Mouse (Mus musculus): ENCODE results near the gene Iqgap3. TPM values are rescaled to one million over a fixed set of nuclear protein-coding genes. Genes with fewer than 3 reads are reported as not detected.

Iqgap3 gene
- polyA plus RNA-seq, 1 experiment = 3.8 TPM

DNA sequence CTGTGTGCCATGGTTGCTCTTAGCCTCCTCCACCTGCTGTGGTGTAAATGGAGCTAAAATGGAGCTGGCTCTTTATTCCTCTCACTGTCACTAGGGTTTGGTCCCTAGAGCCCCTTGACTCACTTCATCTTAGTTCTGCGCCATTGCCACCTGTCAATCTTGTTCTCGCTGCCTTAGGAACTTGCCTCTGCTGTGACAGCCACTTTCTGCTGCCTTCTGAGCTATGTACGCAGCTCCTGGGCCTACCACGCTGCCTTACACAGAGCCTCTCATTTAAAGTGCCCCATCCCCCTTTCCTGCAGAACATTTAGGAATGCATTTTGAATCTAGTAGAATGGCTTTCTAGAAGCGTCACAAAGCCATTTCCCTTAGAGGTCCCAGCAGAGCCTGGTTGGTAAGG is 12.4 kb downstream of the Iqgap3 start:
- H3K27ac ChIP-seq (ENCODE audit: control insufficient read depth, insufficient read depth, low read depth, low read length) = no peak overlapping the region
- TF ChIP-seq CTCF (IDR thresholded peaks at IDR 0.05; ENCODE audit: control insufficient read depth, insufficient read depth, insufficient replicate concordance, low read depth, low read length) (no peak), POLR2A (IDR thresholded peaks at IDR 0.05; ENCODE audit: control insufficient read depth, low read depth, low read length) (no peak)
- H3K4me1 ChIP-seq (ENCODE audit: control insufficient read depth, insufficient read depth, low read length) = no peaks in the 10 kb centered on the region
- H3K27me3 ChIP-seq (ENCODE audit: control insufficient read depth, insufficient read depth, low read length) = no peaks in the 10 kb centered on the region
- H3K36me3 ChIP-seq (ENCODE audit: control insufficient read depth, insufficient read depth, low read length) = no peaks in the 10 kb centered on the region
- H3K4me3 ChIP-seq (ENCODE audit: control insufficient read depth, low read depth, low read length) = no peak overlapping the region

DNA sequence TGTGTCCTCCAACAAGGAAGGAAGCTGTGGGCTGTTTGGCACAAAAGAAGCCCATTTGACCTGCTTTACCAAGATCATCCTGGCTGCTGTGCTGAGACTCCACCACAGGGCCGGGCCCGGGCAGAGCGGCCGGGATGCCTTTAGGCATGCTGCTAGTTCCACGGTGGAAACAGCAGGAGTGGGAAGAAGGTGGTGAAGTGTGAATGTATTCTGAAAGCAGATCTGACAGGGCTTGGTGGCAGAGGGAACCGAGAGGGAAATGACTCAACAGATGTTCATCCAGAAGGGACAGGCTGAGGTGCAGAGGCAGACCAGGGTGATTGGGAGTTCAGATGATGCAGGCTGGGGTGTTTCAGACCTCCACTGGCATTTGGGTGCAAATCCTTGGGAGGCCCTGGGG is 15.9 kb downstream of the Iqgap3 start:
- Histone ChIP-seq H3K4me1 (ENCODE audit: control insufficient read depth, insufficient read depth, low read length) (no peaks in the 10 kb centered on the region), H3K27me3 (ENCODE audit: control insufficient read depth, insufficient read depth, low read length) (no peaks in the 10 kb centered on the region), H3K27ac (ENCODE audit: control insufficient read depth, insufficient read depth, low read depth, low read length) (no peak overlapping the region), H3K36me3 (ENCODE audit: control insufficient read depth, insufficient read depth, low read length) (no peaks in the 10 kb centered on the region), H3K4me3 (ENCODE audit: control insufficient read depth, low read depth, low read length) (no peak overlapping the region)
- TF ChIP-seq CTCF (IDR thresholded peaks at IDR 0.05; ENCODE audit: control insufficient read depth, insufficient read depth, insufficient replicate concordance, low read depth, low read length) = no peak
- no peak for TF ChIP-seq POLR2A (IDR thresholded peaks at IDR 0.05; ENCODE audit: control insufficient read depth, low read depth, low read length)

DNA sequence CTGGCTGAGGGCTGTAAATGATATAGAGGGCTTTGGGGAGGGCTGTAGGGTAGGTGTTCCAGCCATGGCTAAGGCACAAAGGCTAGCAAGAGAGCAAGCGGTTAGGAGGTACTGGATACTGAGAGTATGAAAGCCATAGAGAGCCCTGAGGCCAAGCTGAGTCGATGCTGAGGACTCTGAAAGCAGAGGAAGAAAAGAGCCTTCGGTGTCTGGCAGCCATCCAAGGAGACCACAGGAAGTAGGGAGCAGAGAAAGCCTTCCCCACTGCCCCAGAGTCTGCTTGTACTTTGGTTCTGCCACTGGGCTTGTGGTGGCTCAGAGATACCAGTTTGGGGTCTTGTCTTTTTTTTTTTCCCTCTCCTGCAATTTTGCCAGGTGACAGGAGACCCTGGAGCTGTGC is 18.5 kb downstream of the Iqgap3 start:
- H3K27ac ChIP-seq (ENCODE audit: control insufficient read depth, insufficient read depth, low read depth, low read length) = no peak overlapping the region
- no peaks in the 10 kb centered on the region for H3K4me1 ChIP-seq (ENCODE audit: control insufficient read depth, insufficient read depth, low read length)
- no peaks in the 10 kb centered on the region for H3K36me3 ChIP-seq (ENCODE audit: control insufficient read depth, insufficient read depth, low read length)
- H3K4me3 ChIP-seq (ENCODE audit: control insufficient read depth, low read depth, low read length) = no peak overlapping the region
- TF ChIP-seq CTCF (IDR thresholded peaks at IDR 0.05; ENCODE audit: control insufficient read depth, insufficient read depth, insufficient replicate concordance, low read depth, low read length) (no peak), POLR2A (IDR thresholded peaks at IDR 0.05; ENCODE audit: control insufficient read depth, low read depth, low read length) (no peak)
- H3K27me3 ChIP-seq (ENCODE audit: control insufficient read depth, insufficient read depth, low read length) = no peaks in the 10 kb centered on the region

DNA sequence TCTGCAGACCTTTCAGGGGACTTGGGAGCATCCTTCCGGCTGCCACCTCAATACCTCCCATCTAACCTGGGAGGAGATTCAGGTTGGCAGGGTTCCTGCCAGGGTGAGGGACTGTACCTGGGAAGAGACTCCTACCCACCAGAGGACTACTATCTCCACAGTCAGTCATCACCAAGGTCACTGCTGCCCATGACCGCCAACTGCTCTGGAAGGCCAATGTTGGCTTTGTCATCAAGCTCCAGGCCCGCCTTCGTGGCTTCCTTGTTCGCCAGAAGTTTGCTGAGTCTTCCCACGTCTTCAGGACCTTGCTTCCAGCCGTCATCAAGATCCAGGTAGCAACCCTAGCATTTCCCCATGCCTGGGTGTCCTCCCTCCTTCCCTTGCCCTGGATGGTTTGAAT is 20.0 kb downstream of the Iqgap3 start:
- Histone ChIP-seq H3K36me3 (ENCODE audit: control insufficient read depth, insufficient read depth, low read length) (no peaks in the 10 kb centered on the region), H3K4me3 (ENCODE audit: control insufficient read depth, low read depth, low read length) (no peak overlapping the region), H3K27ac (ENCODE audit: control insufficient read depth, insufficient read depth, low read depth, low read length) (no peak overlapping the region), H3K27me3 (ENCODE audit: control insufficient read depth, insufficient read depth, low read length) (no peaks in the 10 kb centered on the region), H3K4me1 (ENCODE audit: control insufficient read depth, insufficient read depth, low read length) (no peaks in the 10 kb centered on the region)
- TF ChIP-seq CTCF (IDR thresholded peaks at IDR 0.05; ENCODE audit: control insufficient read depth, insufficient read depth, insufficient replicate concordance, low read depth, low read length) (no peak), POLR2A (IDR thresholded peaks at IDR 0.05; ENCODE audit: control insufficient read depth, low read depth, low read length) (no peak)

DNA sequence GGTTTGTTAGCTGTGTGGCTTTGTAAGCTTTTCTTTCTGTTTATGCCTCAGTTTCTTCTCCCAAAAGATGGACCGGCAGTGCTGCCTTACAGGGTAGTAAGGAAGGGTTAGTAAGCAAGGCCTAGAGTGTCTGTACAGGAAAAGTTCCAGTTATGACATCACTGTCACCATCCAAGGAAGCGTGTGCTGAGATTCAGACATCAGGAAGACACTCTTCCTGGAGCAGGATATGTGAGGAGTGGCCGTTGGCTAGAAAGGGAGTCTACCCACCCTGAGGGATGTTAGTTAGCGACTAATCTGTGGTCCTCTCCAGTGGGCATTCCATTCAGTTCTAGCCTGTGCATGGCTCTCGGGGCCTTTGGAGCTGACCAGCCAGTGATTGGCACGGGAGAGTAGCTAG is 20.4 kb downstream of the Iqgap3 start:
- H3K36me3 ChIP-seq (ENCODE audit: control insufficient read depth, insufficient read depth, low read length) = no peaks in the 10 kb centered on the region
- no peak for TF ChIP-seq CTCF (IDR thresholded peaks at IDR 0.05; ENCODE audit: control insufficient read depth, insufficient read depth, insufficient replicate concordance, low read depth, low read length)
- TF ChIP-seq POLR2A (IDR thresholded peaks at IDR 0.05; ENCODE audit: control insufficient read depth, low read depth, low read length) = no peak
- no peak overlapping the region for H3K4me3 ChIP-seq (ENCODE audit: control insufficient read depth, low read depth, low read length)
- H3K4me1 ChIP-seq (ENCODE audit: control insufficient read depth, insufficient read depth, low read length) = no peaks in the 10 kb centered on the region
- H3K27me3 ChIP-seq (ENCODE audit: control insufficient read depth, insufficient read depth, low read length) = no peaks in the 10 kb centered on the region
- no peak overlapping the region for H3K27ac ChIP-seq (ENCODE audit: control insufficient read depth, insufficient read depth, low read depth, low read length)

DNA sequence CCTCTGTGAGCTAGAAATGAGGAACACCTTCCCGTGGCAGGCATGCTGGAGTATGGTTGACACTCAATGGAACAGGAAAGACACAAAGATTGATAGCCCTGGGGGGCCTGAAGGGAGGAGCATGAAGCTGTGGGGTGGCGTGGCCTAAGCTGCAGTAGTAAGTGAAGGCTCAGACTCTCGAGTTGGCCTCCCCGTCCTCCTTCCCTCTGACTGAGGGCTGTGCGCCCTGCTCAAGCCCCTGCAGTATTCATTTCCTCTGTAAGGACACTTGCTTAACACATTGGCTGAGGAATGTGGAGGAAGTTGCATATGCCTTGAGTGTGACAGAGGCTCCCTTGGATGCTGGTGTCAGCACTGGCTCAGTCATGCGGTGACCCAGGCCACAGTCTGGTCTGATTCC is 20.8 kb downstream of the Iqgap3 start:
- Histone ChIP-seq H3K27ac (ENCODE audit: control insufficient read depth, insufficient read depth, low read depth, low read length) (no peak overlapping the region), H3K4me3 (ENCODE audit: control insufficient read depth, low read depth, low read length) (no peak overlapping the region), H3K4me1 (ENCODE audit: control insufficient read depth, insufficient read depth, low read length) (no peaks in the 10 kb centered on the region), H3K27me3 (ENCODE audit: control insufficient read depth, insufficient read depth, low read length) (no peaks in the 10 kb centered on the region), H3K36me3 (ENCODE audit: control insufficient read depth, insufficient read depth, low read length) (no peaks in the 10 kb centered on the region)
- TF ChIP-seq CTCF (IDR thresholded peaks at IDR 0.05; ENCODE audit: control insufficient read depth, insufficient read depth, insufficient replicate concordance, low read depth, low read length) = no peak
- no peak for TF ChIP-seq POLR2A (IDR thresholded peaks at IDR 0.05; ENCODE audit: control insufficient read depth, low read depth, low read length)

DNA sequence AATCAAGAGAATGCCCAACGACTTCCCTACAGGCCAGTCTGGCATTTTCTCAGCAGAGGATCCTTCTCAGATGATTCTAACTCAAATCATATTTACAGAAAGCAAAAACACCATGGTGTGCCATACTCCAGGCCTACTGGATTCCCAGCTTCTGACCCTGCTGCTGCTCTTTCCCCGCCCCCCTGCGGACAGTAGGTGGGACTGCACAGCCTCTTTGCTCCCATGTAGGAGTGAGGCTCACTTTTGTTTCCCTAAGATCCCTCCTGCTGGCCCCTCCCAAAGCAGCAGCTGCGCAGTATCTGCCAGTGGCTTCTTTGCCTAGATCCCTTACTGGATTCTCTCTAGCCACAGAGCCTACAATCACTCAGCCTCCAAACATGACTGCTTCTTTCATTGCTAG is 24.4 kb downstream of the Iqgap3 start:
- H3K27me3 ChIP-seq (ENCODE audit: control insufficient read depth, insufficient read depth, low read length) = no peaks in the 10 kb centered on the region
- no peak overlapping the region for H3K4me3 ChIP-seq (ENCODE audit: control insufficient read depth, low read depth, low read length)
- no peak overlapping the region for H3K27ac ChIP-seq (ENCODE audit: control insufficient read depth, insufficient read depth, low read depth, low read length)
- H3K4me1 ChIP-seq (ENCODE audit: control insufficient read depth, insufficient read depth, low read length) = no peaks in the 10 kb centered on the region
- no peaks in the 10 kb centered on the region for H3K36me3 ChIP-seq (ENCODE audit: control insufficient read depth, insufficient read depth, low read length)
- no peak for TF ChIP-seq POLR2A (IDR thresholded peaks at IDR 0.05; ENCODE audit: control insufficient read depth, low read depth, low read length)
- no peak for TF ChIP-seq CTCF (IDR thresholded peaks at IDR 0.05; ENCODE audit: control insufficient read depth, insufficient read depth, insufficient replicate concordance, low read depth, low read length)

DNA sequence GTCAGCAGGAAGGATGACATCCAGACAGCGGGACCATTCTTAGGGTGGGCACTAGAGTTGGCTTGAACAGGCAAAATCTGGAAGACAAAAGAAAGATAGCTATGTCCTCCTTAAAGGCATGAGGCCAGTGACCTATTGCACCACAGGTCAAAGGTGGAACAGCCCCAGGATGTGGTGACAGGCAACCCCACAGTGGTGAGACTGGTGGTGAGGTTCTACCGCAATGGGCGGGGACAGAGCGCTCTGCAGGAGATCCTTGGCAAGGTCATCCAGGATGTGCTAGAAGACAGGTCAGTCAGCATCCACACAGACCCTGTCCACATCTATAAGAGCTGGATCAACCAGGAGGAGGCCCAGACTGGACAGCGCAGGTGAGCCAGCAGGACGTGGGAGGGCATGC is 27.4 kb downstream of the Iqgap3 start:
- Histone ChIP-seq H3K27me3 (ENCODE audit: control insufficient read depth, insufficient read depth, low read length) (no peaks in the 10 kb centered on the region), H3K36me3 (ENCODE audit: control insufficient read depth, insufficient read depth, low read length) (no peaks in the 10 kb centered on the region), H3K27ac (ENCODE audit: control insufficient read depth, insufficient read depth, low read depth, low read length) (no peak overlapping the region), H3K4me1 (ENCODE audit: control insufficient read depth, insufficient read depth, low read length) (no peaks in the 10 kb centered on the region), H3K4me3 (ENCODE audit: control insufficient read depth, low read depth, low read length) (no peak overlapping the region)
- TF ChIP-seq POLR2A (IDR thresholded peaks at IDR 0.05; ENCODE audit: control insufficient read depth, low read depth, low read length) (no peak), CTCF (IDR thresholded peaks at IDR 0.05; ENCODE audit: control insufficient read depth, insufficient read depth, insufficient replicate concordance, low read depth, low read length) (no peak)
